Mouse (Mus musculus) intestine, embryonic 15.5 days (tissue): ENCODE measurements around the gene Ubtd2. TPM values are rescaled to one million over a fixed set of nuclear protein-coding genes. Genes with fewer than 3 reads are reported as not detected.
A peak's percentile ranks its signal among the peaks of the same experiment; 100 is the strongest.

ENCODE experiments used
- ATAC-seq: fragments of 200-750 bp; cut with Nextera tagmentation; 2 replicates; pipeline ENCODE4 v1.8.0; 2017; ENCODE audit warnings: moderate TSS enrichment, moderate library complexity
- H3K27ac ChIP-seq: fragments of 300-500 bp; sonication (generic); 2 replicates; pipeline ENCODE4 v1.5.1; 2015; ENCODE audit warnings: mild to moderate bottlenecking, inconsistent platforms
- H3K27me3 ChIP-seq: fragments of 300-500 bp; sonication (generic); replicated peaks from 2 replicates; pipeline ENCODE4 v1.6.1; 2015; ENCODE audit warnings: inconsistent platforms
- H3K36me3 ChIP-seq: fragments of 300-500 bp; sonication (generic); 2 replicates; pipeline ENCODE4 v1.6.1; 2015; ENCODE audit warnings: inconsistent platforms
- H3K4me1 ChIP-seq: fragments of 300-500 bp; sonication (generic); replicated peaks from 2 replicates; pipeline ENCODE4 v1.6.1; 2015; ENCODE audit warnings: inconsistent platforms
- H3K4me2 ChIP-seq: fragments of 300-500 bp; sonication (generic); replicated peaks from 2 replicates; pipeline ENCODE4 v1.6.1; 2015; ENCODE audit warnings: mild to moderate bottlenecking, inconsistent platforms
- H3K4me3 ChIP-seq: fragments of 300-500 bp; sonication (generic); replicated peaks from 2 replicates; pipeline ENCODE4 v1.5.1; 2015; ENCODE audit warnings: inconsistent platforms
- H3K9ac ChIP-seq: fragments of 300-500 bp; sonication (generic); 2 replicates; pipeline ENCODE4 v1.6.1; 2015; ENCODE audit warnings: inconsistent platforms
- H3K9me3 ChIP-seq: fragments of 300-500 bp; sonication (generic); 2 replicates; pipeline ENCODE4 v1.6.1; 2016; ENCODE audit warnings: inconsistent platforms
- WGBS: fragments of 180-500 bp; shearing (Covaris S2); methylation state at CpG from one replicate; pipeline ENCODE4 v1.1.7; 2015; 5-methylcytosine and 5-hydroxymethylcytosine counted together
- polyA plus RNA-seq: library from polyadenylated mRNA; unstranded; fragments of >200 nt; fragmentation: Nextera tagmentation; extraction: Ambion mirVana; gene quantifications from 2 replicates; pipeline ENCODE4 v1.2.1, GENCODE M21; 2015

The Ubtd2 gene
- polyA plus RNA-seq, 1 experiment from 2014 or later, result 34.0 TPM

GRCm38 (mm10) chr11:32445135-32445534 lies 10.0 kb upstream of the Ubtd2 start:
- WGBS, result 59% methylated on average over 1 of the region's 1 CpGs
- no peaks in the 10 kb centered on the region for H3K27me3 ChIP-seq

DNA sequence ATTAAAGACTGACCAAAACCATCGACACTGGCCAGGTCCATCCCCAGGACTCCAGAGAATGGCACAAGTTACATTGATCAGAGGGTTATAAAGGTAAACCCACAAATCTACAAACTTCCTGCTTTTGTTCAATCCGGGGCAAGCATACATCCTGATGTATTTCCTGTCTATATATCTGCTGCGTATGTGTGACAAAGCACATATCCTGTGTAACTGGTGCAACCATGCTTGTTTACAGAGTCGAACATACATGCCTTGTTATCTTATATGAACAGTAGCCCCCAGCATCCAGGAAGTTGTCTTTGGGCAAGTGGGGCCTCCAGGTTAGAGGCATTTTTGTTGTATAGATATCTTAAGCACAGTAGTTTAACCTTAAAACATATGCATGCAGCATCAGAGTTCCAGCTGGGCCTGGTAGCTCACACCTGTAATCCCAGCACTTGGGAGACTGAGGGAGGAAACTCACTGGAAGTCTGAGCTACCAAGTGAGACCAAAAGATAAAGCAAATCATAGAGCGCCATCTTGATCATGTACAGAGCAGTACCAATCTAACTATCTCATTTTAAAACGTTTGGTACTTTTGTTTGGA lies 9.4 kb upstream of the Ubtd2 start:
- WGBS, result 70% methylated on average over 6 of the region's 6 CpGs
- Histone ChIP-seq H3K9me3 (no peaks in the 10 kb centered on the region), H3K27me3 (no peaks in the 10 kb centered on the region), H3K4me1 (no peaks in the 10 kb centered on the region), H3K9ac (no peak overlapping the region), H3K36me3 (no peaks in the 10 kb centered on the region), H3K4me3 (no peak overlapping the region), H3K4me2 (no peak overlapping the region), H3K27ac (no peak overlapping the region)
- no peak for ATAC-seq

More at GRCm38 (mm10) chr11:32445135-32445534, 10.0 kb upstream of the Ubtd2 start:
- H3K27ac ChIP-seq, result no peak overlapping the region
- H3K4me2 ChIP-seq, result no peak overlapping the region
- ATAC-seq, result no peak
- H3K36me3 ChIP-seq, result no peaks in the 10 kb centered on the region
- H3K4me1 ChIP-seq, result no peaks in the 10 kb centered on the region
- H3K9me3 ChIP-seq, result no peaks in the 10 kb centered on the region
- H3K4me3 ChIP-seq, result no peak overlapping the region
- H3K9ac ChIP-seq, result no peak overlapping the region

DNA sequence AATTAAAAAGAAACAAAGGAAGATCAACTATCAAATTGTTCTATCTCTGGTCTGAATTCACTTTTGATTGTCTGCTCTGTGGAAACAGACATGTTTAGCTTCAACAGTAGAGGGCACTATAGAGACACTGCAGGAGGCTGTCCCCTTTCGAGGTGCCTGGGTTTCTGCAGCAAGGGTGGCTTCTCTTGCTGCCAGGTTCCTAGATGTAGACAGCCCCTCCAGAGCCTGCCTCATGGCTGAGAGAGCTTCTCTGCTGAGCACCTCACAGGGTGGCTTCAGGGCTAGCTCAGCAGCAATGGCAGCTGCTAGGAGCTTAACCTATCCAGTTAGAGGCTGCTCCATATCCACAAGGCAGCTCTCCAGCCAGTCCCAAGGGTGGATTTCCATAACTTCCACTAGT lies 5.0 kb upstream of the Ubtd2 start:
- H3K4me3 ChIP-seq, result no peak overlapping the region
- H3K4me2 ChIP-seq, result no peak overlapping the region
- no peak overlapping the region for H3K27ac ChIP-seq
- H3K9me3 ChIP-seq, result no peaks in the 10 kb centered on the region
- no peak overlapping the region for H3K9ac ChIP-seq
- peaks cover 5% of the 10 kb centered on the region; the same call in 1 of the 2 replicates for H3K4me1 ChIP-seq
- no peak for ATAC-seq
- H3K36me3 ChIP-seq, result no peaks in the 10 kb centered on the region
- 0% methylated on average over 1 of the region's 1 CpGs for WGBS
- H3K27me3 ChIP-seq, result no peaks in the 10 kb centered on the region

- no peak overlapping the region for H3K4me3 ChIP-seq
- no peak overlapping the region for H3K4me2 ChIP-seq
- no peak for ATAC-seq
- H3K4me1 ChIP-seq, result peaks cover 5% of the 10 kb centered on the region; the same call in 1 of the 2 replicates
- no peaks in the 10 kb centered on the region for H3K27me3 ChIP-seq
- H3K9ac ChIP-seq, result no peak overlapping the region
- no peak overlapping the region for H3K27ac ChIP-seq
- H3K36me3 ChIP-seq, result no peaks in the 10 kb centered on the region
- H3K9me3 ChIP-seq, result no peaks in the 10 kb centered on the region
- 90% methylated on average over 6 of the region's 6 CpGs for WGBS
Observed at GRCm38 (mm10) chr11:32451306-32451705, 3.9 kb upstream of the Ubtd2 start.

GRCm38 (mm10) chr11:32452745-32453144 lies 2.4 kb upstream of the Ubtd2 start:
- no peaks in the 10 kb centered on the region for H3K9me3 ChIP-seq
- no peaks in the 10 kb centered on the region for H3K27me3 ChIP-seq
- no peak overlapping the region for H3K27ac ChIP-seq
- no peak overlapping the region for H3K9ac ChIP-seq
- no peak overlapping the region for H3K4me3 ChIP-seq
- H3K4me2 ChIP-seq, result no peak overlapping the region
- peaks cover 5% of the 10 kb centered on the region; the same call in 1 of the 2 replicates for H3K4me1 ChIP-seq
- WGBS, result 93% methylated on average over 4 of the region's 4 CpGs
- no peak for ATAC-seq
- H3K36me3 ChIP-seq, result no peaks in the 10 kb centered on the region

DNA sequence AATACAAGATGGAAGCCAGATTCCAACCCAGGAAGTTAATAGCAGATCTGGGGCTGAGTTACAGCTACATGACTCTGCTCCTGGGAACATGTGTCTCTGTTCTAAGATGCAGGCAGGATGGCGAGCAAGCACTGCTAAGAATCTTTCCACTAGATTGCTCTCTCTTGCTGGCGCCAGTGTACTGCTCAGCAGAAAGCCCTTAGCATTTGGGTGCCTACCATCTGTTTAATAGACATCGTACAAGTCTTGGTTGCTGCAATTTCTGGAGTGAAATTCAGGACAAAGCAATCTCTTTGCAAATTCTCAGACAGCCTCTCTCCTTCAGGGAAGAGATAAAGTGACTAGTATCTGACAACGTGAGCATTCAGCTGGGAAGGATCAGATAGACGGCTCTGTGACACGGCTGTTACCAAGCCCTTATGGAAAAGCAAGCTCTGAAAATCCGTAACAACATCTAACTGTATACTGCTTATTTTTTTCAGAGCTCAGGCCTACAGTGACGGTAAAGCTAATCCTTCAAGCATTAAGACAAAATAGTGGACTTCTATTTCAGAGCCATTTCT lies 1.7 kb upstream of the Ubtd2 start:
- no peak for ATAC-seq
- H3K9me3 ChIP-seq, result no peaks in the 10 kb centered on the region
- no peaks in the 10 kb centered on the region for H3K27me3 ChIP-seq
- no peak overlapping the region for H3K4me3 ChIP-seq
- H3K9ac ChIP-seq, result no peak overlapping the region
- WGBS, result 64% methylated on average over 8 of the region's 8 CpGs
- H3K4me2 ChIP-seq, result no peak overlapping the region
- no peaks in the 10 kb centered on the region for H3K36me3 ChIP-seq
- H3K4me1 ChIP-seq, result peaks cover 5% of the 10 kb centered on the region; the same call in 1 of the 2 replicates
- H3K27ac ChIP-seq, result 0 out of 2 replicates have a peak overlapping the region, but pooled peaks have one; percentile 11

- no peaks in the 10 kb centered on the region for H3K36me3 ChIP-seq
- peak overlapping the region; percentile 92 for H3K4me2 ChIP-seq
- peak overlapping the region; percentile 95 for H3K9ac ChIP-seq
- peak overlapping the region; percentile 97 for H3K4me3 ChIP-seq
- 3% methylated on average over 19 of the region's 19 CpGs for WGBS
- peaks cover 5% of the 10 kb centered on the region; the same call in 1 of the 2 replicates for H3K4me1 ChIP-seq
- no peak; the same call in 1 of the 2 replicates for ATAC-seq
- no peaks in the 10 kb centered on the region for H3K9me3 ChIP-seq
- peak overlapping the region; percentile 74 for H3K27ac ChIP-seq
- H3K27me3 ChIP-seq, result no peaks in the 10 kb centered on the region
Observed at GRCm38 (mm10) chr11:32454231-32454799, 855 bp upstream of the Ubtd2 start.

- Histone ChIP-seq H3K4me2 (peak overlapping the region; percentile 92), H3K4me3 (peak overlapping the region; percentile 97), H3K9ac (peak overlapping the region; percentile 95), H3K9me3 (no peaks in the 10 kb centered on the region), H3K4me1 (peaks cover 5% of the 10 kb centered on the region; the same call in 1 of the 2 replicates), H3K36me3 (no peaks in the 10 kb centered on the region), H3K27ac (peak overlapping the region; percentile 97), H3K27me3 (no peaks in the 10 kb centered on the region)
- under 1% methylated on average over 39 of the region's 58 CpGs for WGBS
- ATAC-seq, result no peak; the same call in 1 of the 2 replicates
Observed at GRCm38 (mm10) chr11:32455507-32456141, 454 bp downstream of the Ubtd2 start.

DNA sequence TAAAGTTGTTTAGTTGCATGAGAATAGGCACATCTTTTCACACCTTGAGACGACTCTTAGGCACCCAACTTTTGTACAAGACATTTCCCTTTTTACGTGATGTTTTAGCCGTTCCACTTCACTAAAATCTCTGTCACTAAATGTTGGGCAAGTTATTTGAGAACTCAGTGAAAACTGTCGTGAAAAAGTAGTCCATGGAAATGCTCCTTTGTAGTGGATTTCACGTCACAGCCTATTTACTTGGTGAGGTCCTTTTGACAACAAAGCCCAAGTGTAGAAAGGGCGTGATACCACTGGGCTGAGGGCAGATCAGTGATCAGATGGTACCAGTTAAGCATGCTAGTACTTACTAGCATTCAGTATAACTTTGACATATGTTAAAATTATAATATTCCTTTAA lies 1.2 kb downstream of the Ubtd2 start:
- H3K4me2 ChIP-seq, result peak overlapping the region; percentile 92
- 16% methylated on average over 6 of the region's 6 CpGs for WGBS
- no peaks in the 10 kb centered on the region for H3K9me3 ChIP-seq
- no peak overlapping the region for H3K27ac ChIP-seq
- no peak for ATAC-seq
- peaks cover 5% of the 10 kb centered on the region; the same call in 1 of the 2 replicates for H3K4me1 ChIP-seq
- H3K4me3 ChIP-seq, result peak overlapping the region; percentile 97
- H3K9ac ChIP-seq, result peak overlapping the region; percentile 95; the same call in 1 of the 2 replicates
- no peaks in the 10 kb centered on the region for H3K36me3 ChIP-seq
- no peaks in the 10 kb centered on the region for H3K27me3 ChIP-seq

GRCm38 (mm10) chr11:32464282-32464681 lies 9.1 kb downstream of the Ubtd2 start:
- Histone ChIP-seq H3K9me3 (no peaks in the 10 kb centered on the region), H3K9ac (no peak overlapping the region), H3K36me3 (no peaks in the 10 kb centered on the region), H3K4me2 (no peak overlapping the region), H3K4me3 (no peak overlapping the region), H3K27ac (no peak overlapping the region), H3K4me1 (0 out of 2 replicates have a peak, but pooled peaks cover 3% of the 10 kb centered on the region), H3K27me3 (no peaks in the 10 kb centered on the region)
- no peak for ATAC-seq
- 58% methylated on average over 2 of the region's 2 CpGs for WGBS

- H3K4me2 ChIP-seq, result no peak overlapping the region
- WGBS, result 72% methylated on average over 2 of the region's 2 CpGs
- no peak for ATAC-seq
- no peaks in the 10 kb centered on the region for H3K36me3 ChIP-seq
- no peaks in the 10 kb centered on the region for H3K4me1 ChIP-seq
- no peak overlapping the region for H3K27ac ChIP-seq
- H3K4me3 ChIP-seq, result no peak overlapping the region
- H3K9me3 ChIP-seq, result no peaks in the 10 kb centered on the region
- H3K27me3 ChIP-seq, result no peaks in the 10 kb centered on the region
- H3K9ac ChIP-seq, result no peak overlapping the region
Observed at GRCm38 (mm10) chr11:32471925-32472324, 16.8 kb downstream of the Ubtd2 start.

DNA sequence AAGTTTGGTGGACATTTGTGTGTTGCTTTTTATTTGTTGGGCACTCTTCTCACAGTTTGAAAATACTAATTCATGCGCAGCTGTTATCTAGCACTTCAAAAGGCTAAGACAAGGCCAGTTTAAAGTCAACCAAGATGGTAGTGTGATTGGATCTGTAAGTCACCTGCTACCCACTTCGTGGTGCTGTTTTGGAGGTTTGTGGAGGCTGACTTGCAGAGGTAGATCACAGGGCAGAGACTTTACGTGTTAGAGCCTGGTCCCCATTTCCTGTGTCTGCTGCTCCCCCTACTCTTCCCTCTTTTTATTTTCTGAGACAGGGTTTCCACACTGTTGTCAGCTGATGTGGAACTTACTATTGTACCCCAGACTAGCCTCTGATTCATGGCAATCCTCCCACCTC lies 19.6 kb downstream of the Ubtd2 start:
- H3K4me2 ChIP-seq, result no peak overlapping the region
- H3K27me3 ChIP-seq, result no peaks in the 10 kb centered on the region
- no peak overlapping the region for H3K27ac ChIP-seq
- H3K9me3 ChIP-seq, result no peaks in the 10 kb centered on the region
- H3K4me3 ChIP-seq, result no peak overlapping the region
- H3K9ac ChIP-seq, result no peak overlapping the region
- ATAC-seq, result no peak
- no peaks in the 10 kb centered on the region for H3K36me3 ChIP-seq
- no peaks in the 10 kb centered on the region for H3K4me1 ChIP-seq
- 77% methylated on average over 3 of the region's 3 CpGs for whole genome bisulfite sequencing
